ENCODE assay signal across 31 mouse cellular contexts in the genomic region with DNA sequence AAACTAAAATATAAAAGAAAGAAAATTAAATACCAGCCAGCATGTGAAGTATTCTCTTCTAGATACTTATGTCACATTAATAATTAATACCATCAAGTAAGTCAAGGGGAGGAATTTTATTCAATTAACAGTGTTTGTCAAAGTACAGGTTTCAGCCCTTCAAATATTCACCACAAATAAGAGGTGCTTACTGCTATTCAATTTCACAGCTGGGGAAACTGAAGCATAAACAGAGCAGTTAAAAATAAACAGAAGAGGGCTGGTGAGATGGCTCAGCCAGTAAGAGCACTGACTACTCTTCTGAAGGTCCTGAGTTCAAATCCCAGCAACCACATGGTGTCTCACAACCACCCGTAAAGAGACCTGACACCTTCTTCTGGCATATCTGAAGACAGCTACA.
"Had no signal": no experiment of that assay in that cellular context is flagged by ENCODE, and none has a peak within 500 bp of the region (broad histone marks: within the 10 kb centered on the region; RNA-seq: fewer than 3 reads in every experiment).

No protein-coding gene starts in this region.

- H3K4me3 ChIP-seq: heart, adult 2 months; heart, embryonic 10.5 days; heart, embryonic 12.5 days; heart, embryonic 13.5 days; heart, embryonic 15.5 days; hindbrain, embryonic 10.5 days; hindbrain, embryonic 12.5 days; hindbrain, embryonic 13.5 days; hindbrain, embryonic 15.5 days; intestine, embryonic 15.5 days; layer of hippocampus, adult 2 months; left cerebral cortex, adult 2 months had no signal

- DNase-seq: heart, adult 18-20 months; heart, adult 2 months; heart, postnatal 10 days; heart, postnatal 14 days; heart, postnatal 36 days; heart, postnatal 4 days; kidney, adult 11 months; kidney, adult 18-20 months; kidney, adult 8-10 months; kidney, postnatal 14 days; layer of hippocampus, adult 9-11 months; layer of hippocampus, postnatal 36 days had no signal

- H3K4me2 ChIP-seq: heart, embryonic 11.5 days; heart, embryonic 12.5 days; heart, embryonic 13.5 days; heart, embryonic 15.5 days; hindbrain, embryonic 12.5 days; hindbrain, embryonic 13.5 days; hindbrain, embryonic 14.5 days; hindbrain, embryonic 15.5 days; intestine, embryonic 15.5 days had no signal

- H3K27me3 ChIP-seq: heart, embryonic 12.5 days; heart, embryonic 13.5 days; heart, embryonic 15.5 days; hindbrain, embryonic 12.5 days; hindbrain, embryonic 13.5 days; hindbrain, embryonic 15.5 days; intestine, embryonic 15.5 days had no signal

- H3K27ac ChIP-seq: heart, adult 2 months; heart, embryonic 10.5 days; heart, embryonic 13.5 days; heart, embryonic 15.5 days; hindbrain, embryonic 10.5 days; hindbrain, embryonic 12.5 days; hindbrain, embryonic 13.5 days; hindbrain, embryonic 14.5 days; hindbrain, embryonic 15.5 days; hindbrain, postnatal 0 days; intestine, embryonic 15.5 days; kidney, postnatal 0 days; layer of hippocampus, adult 2 months; left cerebral cortex, adult 2 months had no signal

- H3K9ac ChIP-seq: heart, embryonic 12.5 days; heart, embryonic 13.5 days; heart, embryonic 15.5 days; hindbrain, embryonic 12.5 days; hindbrain, embryonic 13.5 days; hindbrain, embryonic 14.5 days; hindbrain, embryonic 15.5 days; intestine, embryonic 15.5 days had no signal

- ATAC-seq: hindbrain, embryonic 16.5 days; hindbrain, postnatal 0 days; inflammation-experienced regulatory T-cells, adult 6 months; intestine, embryonic 15.5 days; intestine, embryonic 16.5 days; intestine, postnatal 0 days had no signal

- H3K9me3 ChIP-seq: heart, embryonic 10.5 days; heart, embryonic 12.5 days; heart, embryonic 13.5 days; heart, embryonic 15.5 days; hindbrain, embryonic 10.5 days; hindbrain, embryonic 12.5 days; hindbrain, embryonic 13.5 days; hindbrain, embryonic 15.5 days; intestine, embryonic 15.5 days had no signal

- H3K36me3 ChIP-seq: heart, embryonic 10.5 days; heart, embryonic 12.5 days; heart, embryonic 13.5 days; heart, embryonic 15.5 days; hindbrain, embryonic 10.5 days; hindbrain, embryonic 12.5 days; hindbrain, embryonic 13.5 days; hindbrain, embryonic 15.5 days; intestine, embryonic 15.5 days had no signal

- H3K4me1 ChIP-seq: heart, embryonic 15.5 days; hindbrain, embryonic 10.5 days; hindbrain, embryonic 12.5 days; hindbrain, embryonic 13.5 days; hindbrain, embryonic 15.5 days; intestine, embryonic 15.5 days had no signal
